Mouse (Mus musculus) midbrain, embryonic 11.5 days (tissue): ENCODE measurements around the gene Slamf9. TPM values are rescaled to one million over a fixed set of nuclear protein-coding genes. Genes with fewer than 3 reads are reported as not detected.

Source experiments
- polyA plus RNA-seq: library from polyadenylated mRNA; unstranded; fragments of >200 nt; fragmentation: Nextera tagmentation; extraction: Ambion mirVana; gene quantifications from 2 replicates; pipeline ENCODE4 v1.2.1, GENCODE M21; 2014

Slamf9 gene
- polyA plus RNA-seq, 1 experiment from 2014 or later, result 0.23 TPM

Other genes with a start within 250 kb of the Slamf9 start
- not detected in 2 replicates for gene Atp1a4, start 216.9 kb upstream of the Slamf9 start, polyA plus RNA-seq
- 47.2 and 55.1 TPM in 2 replicates for gene Igsf8, start 213.7 kb upstream of the Slamf9 start, polyA plus RNA-seq
- gene Atp1a2, start 177.3 kb upstream of the Slamf9 start, polyA plus RNA-seq, result 1.4 and 1.9 TPM in 2 replicates
- 0.37 and 0.43 TPM in 2 replicates for gene Kcnj9, start 146.0 kb upstream of the Slamf9 start, polyA plus RNA-seq
- 0.75 TPM in 2 replicates for gene Kcnj10, start 134.1 kb upstream of the Slamf9 start, polyA plus RNA-seq
- 11.0 and 12.2 TPM in 2 replicates for gene Pigm, start 98.8 kb upstream of the Slamf9 start, polyA plus RNA-seq
- 48.8 and 49.7 TPM in 2 replicates for gene Igsf9, start 6.4 kb downstream of the Slamf9 start, polyA plus RNA-seq
- 36.3 and 39.1 TPM in 2 replicates for gene Tagln2, start 24.7 kb downstream of the Slamf9 start, polyA plus RNA-seq
- 1.0 and 1.1 TPM in 2 replicates for gene Cfap45, start 45.4 kb downstream of the Slamf9 start, polyA plus RNA-seq
- gene Vsig8, start 80.6 kb downstream of the Slamf9 start, polyA plus RNA-seq, result 0.08 and 0.11 TPM in 2 replicates
- gene Slamf8, start 115.2 kb downstream of the Slamf9 start, polyA plus RNA-seq, result not detected in 2 replicates
- 0.12 and 0.20 TPM in 2 replicates for gene Fcrl6, start 127.2 kb downstream of the Slamf9 start, polyA plus RNA-seq
- 6.5 and 7.4 TPM in 2 replicates for gene Dusp23, start 157.6 kb downstream of the Slamf9 start, polyA plus RNA-seq
- gene Crp, start 222.7 kb downstream of the Slamf9 start, polyA plus RNA-seq, result not detected in 2 replicates